Mouse (Mus musculus) colon, adult 2 months (tissue): ENCODE results near the gene Homer3. TPM values are rescaled to one million over a fixed set of nuclear protein-coding genes. Genes with fewer than 3 reads are reported as not detected.

ENCODE experiments used
- polyA plus RNA-seq: library from polyadenylated mRNA; depleted of rRNA; stranded (reverse); fragments of >200 nt; gene quantifications from 2 replicates; pipeline ENCODE4 v1.2.3, GENCODE M21; 2012; rRNA removed

Homer3 gene
- polyA plus RNA-seq, result 14.8 and 15.3 TPM in 2 replicates

DNA sequence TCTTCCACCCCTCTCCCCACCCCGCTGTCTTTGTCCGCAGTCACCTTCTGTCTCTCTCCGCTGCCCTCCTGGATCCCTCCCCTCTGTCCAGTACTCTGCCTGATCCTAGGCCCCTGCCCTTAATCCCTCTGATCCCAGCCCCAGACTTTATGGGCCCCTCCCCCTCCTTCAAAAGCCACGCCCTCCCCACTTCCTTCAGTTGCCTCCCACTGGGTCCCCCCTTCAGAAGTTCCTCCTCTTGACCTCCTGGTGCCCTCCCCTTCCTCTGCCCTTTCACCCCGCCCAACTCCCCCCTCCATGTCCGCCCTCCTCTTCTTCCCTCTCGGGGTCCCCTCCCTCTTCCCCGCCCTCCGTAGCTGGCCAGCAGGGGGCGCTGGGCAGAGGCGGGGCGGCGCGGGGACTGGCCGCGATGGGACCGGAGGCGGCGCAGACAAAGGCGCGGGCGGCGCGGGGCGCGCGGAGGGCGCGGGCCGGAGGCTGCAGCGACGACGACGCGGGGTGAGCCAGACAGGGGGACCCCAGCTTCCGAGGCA is at the start of gene Homer3:
Gene Homer3 (plus strand): TSS at position 225 of the 533 bp plus-strand sequence.

GRCm38 (mm10) chr8:70234080-70234780 is 48.4 kb upstream of the Homer3 start, which contains the start of the genes Sugp2 and Armc6:
Gene Sugp2 (plus strand): TSS chr8:70234226.
Gene Armc6 (minus strand): TSS chr8:70234466.

GRCm38 (mm10) chr8:70302358-70302890 is 19.8 kb downstream of the Homer3 start, which contains the start of the genes Ddx49 and Cope:
Gene Ddx49 (minus strand): TSS chr8:70302489.
Gene Cope (plus strand): TSS chr8:70302518.

GRCm38 (mm10) chr8:70315624-70316510 is 33.2 kb downstream of the Homer3 start, which contains the start of gene Cers1:
Gene Cers1 (plus strand): TSS chr8:70315775.

GRCm38 (mm10) chr8:70329124-70329834 is 46.7 kb downstream of the Homer3 start, which contains the start of gene Gdf1:
Gene Gdf1 (plus strand): TSS chr8:70329817.

Other genes starting within 250 kb of the Homer3 start
- gene Mau2, start 240.1 kb upstream of the Homer3 start, polyA plus RNA-seq, result 99.7 and 112 TPM in 2 replicates
- gene Sugp1, start 240.0 kb upstream of the Homer3 start, polyA plus RNA-seq, result 9.0 and 10.1 TPM in 2 replicates
- gene Tm6sf2, start 209.9 kb upstream of the Homer3 start, polyA plus RNA-seq, result 39.3 and 82.7 TPM in 2 replicates
- gene Hapln4, start 199.4 kb upstream of the Homer3 start, polyA plus RNA-seq, result 0.93 and 2.4 TPM in 2 replicates
- 0.09 and 0.15 TPM in 2 replicates for gene Ncan, start 162.0 kb upstream of the Homer3 start, polyA plus RNA-seq
- gene Nr2c2ap, start 151.5 kb upstream of the Homer3 start, polyA plus RNA-seq, result 11.2 and 15.2 TPM in 2 replicates
- gene Rfxank, start 143.7 kb upstream of the Homer3 start, polyA plus RNA-seq, result 39.1 and 40.5 TPM in 2 replicates
- gene Borcs8, start 143.3 kb upstream of the Homer3 start, polyA plus RNA-seq, result 87.7 and 91.9 TPM in 2 replicates
- 0.36 and 0.67 TPM in 2 replicates for gene Mef2b, start 143.1 kb upstream of the Homer3 start, polyA plus RNA-seq
- gene Tmem161a, start 110.5 kb upstream of the Homer3 start, polyA plus RNA-seq, result 132 and 143 TPM in 2 replicates
- 23.6 and 29.4 TPM in 2 replicates for gene Slc25a42, start 70.5 kb upstream of the Homer3 start, polyA plus RNA-seq
- 24.7 and 26.6 TPM in 2 replicates for gene Sugp2, start 48.6 kb upstream of the Homer3 start, polyA plus RNA-seq
- 18.5 and 20.5 TPM in 2 replicates for gene Armc6, start 48.4 kb upstream of the Homer3 start, polyA plus RNA-seq
- gene Ddx49, start 19.7 kb downstream of the Homer3 start, polyA plus RNA-seq, result 50.8 and 53.9 TPM in 2 replicates
- 567 and 576 TPM in 2 replicates for gene Cope, start 19.7 kb downstream of the Homer3 start, polyA plus RNA-seq
- 1.2 and 1.3 TPM in 2 replicates for gene Cers1, start 32.9 kb downstream of the Homer3 start, polyA plus RNA-seq
- 1.4 and 2.2 TPM in 2 replicates for gene Gdf1, start 47.0 kb downstream of the Homer3 start, polyA plus RNA-seq
- gene Upf1, start 70.5 kb downstream of the Homer3 start, polyA plus RNA-seq, result 39.4 and 51.9 TPM in 2 replicates
- gene Comp, start 90.7 kb downstream of the Homer3 start, polyA plus RNA-seq, result 0.34 and 1.3 TPM in 2 replicates
- 18.2 and 20.8 TPM in 2 replicates for gene Crtc1, start 156.8 kb downstream of the Homer3 start, polyA plus RNA-seq
- gene Klhl26, start 194.1 kb downstream of the Homer3 start, polyA plus RNA-seq, result 56.4 and 63.2 TPM in 2 replicates
- 4.8 TPM in 2 replicates for gene Tmem59l, start 204.5 kb downstream of the Homer3 start, polyA plus RNA-seq
- gene Crlf1, start 210.3 kb downstream of the Homer3 start, polyA plus RNA-seq, result 4.5 and 6.0 TPM in 2 replicates
- gene Rex1bd, start 223.9 kb downstream of the Homer3 start, polyA plus RNA-seq, result 161 and 243 TPM in 2 replicates
- 633 and 1,054 TPM in 2 replicates for gene Uba52, start 228.0 kb downstream of the Homer3 start, polyA plus RNA-seq
- gene Fkbp8, start 244.9 kb downstream of the Homer3 start, polyA plus RNA-seq, result 577 and 594 TPM in 2 replicates
- 59.9 and 67.3 TPM in 2 replicates for gene Kxd1, start 245.1 kb downstream of the Homer3 start, polyA plus RNA-seq